Mouse (Mus musculus) lung, embryonic 16.5 days (tissue): ENCODE results near the gene Drd1. TPM values are rescaled to one million over a fixed set of nuclear protein-coding genes. Genes with fewer than 3 reads are reported as not detected.

ENCODE experiments used
- ATAC-seq: fragments of 200-750 bp; cut with Nextera tagmentation; 2 replicates; pipeline ENCODE4 v1.8.0; 2017; ENCODE audit warnings: low read depth, mild to moderate bottlenecking, moderate library complexity
- H3K27ac ChIP-seq: fragments of 300-500 bp; sonication (generic); 2 replicates; pipeline ENCODE4 v1.5.1; 2014; ENCODE audit warnings: mild to moderate bottlenecking, control low read depth, low read length
- H3K27me3 ChIP-seq: fragments of 300-500 bp; sonication (generic); 2 replicates; pipeline ENCODE4 v1.6.1; 2014; ENCODE audit warnings: low read depth, low read length, mixed read lengths; ENCODE audit not compliant: control insufficient read depth, insufficient read depth
- H3K36me3 ChIP-seq: fragments of 300-500 bp; sonication (generic); 2 replicates; pipeline ENCODE4 v1.6.1; 2014; ENCODE audit warnings: low read length; ENCODE audit not compliant: control insufficient read depth, insufficient read depth
- H3K4me1 ChIP-seq: fragments of 300-500 bp; sonication (generic); replicated peaks from 2 replicates; pipeline ENCODE4 v1.6.1; 2014; ENCODE audit warnings: low read length, mixed read lengths; ENCODE audit not compliant: control insufficient read depth, insufficient read depth
- H3K4me2 ChIP-seq: fragments of 300-500 bp; sonication (generic); 2 replicates; pipeline ENCODE4 v1.6.1; 2014; ENCODE audit warnings: low read depth, low read length, control low read depth
- H3K4me3 ChIP-seq: fragments of 300-500 bp; sonication (generic); 2 replicates; pipeline ENCODE4 v1.5.1; 2014; ENCODE audit warnings: mild to moderate bottlenecking, low read length, control low read depth
- H3K9ac ChIP-seq: fragments of 300-500 bp; sonication (generic); 2 replicates; pipeline ENCODE4 v1.6.1; 2014; ENCODE audit warnings: low read length, control low read depth
- H3K9me3 ChIP-seq: fragments of 300-500 bp; sonication (generic); 2 replicates; pipeline ENCODE4 v1.6.1; 2016; ENCODE audit warnings: low read length; ENCODE audit not compliant: control insufficient read depth
- WGBS: fragments of 180-500 bp; shearing (Covaris S2); extraction: QIAGEN DNeasy Blood & Tissue Kit; methylation state at CpG from one replicate; pipeline ENCODE4 v1.1.7; 2014; 5-methylcytosine and 5-hydroxymethylcytosine counted together
- polyA plus RNA-seq: library from polyadenylated mRNA; unstranded; fragments of >200 nt; fragmentation: Nextera tagmentation; extraction: Ambion mirVana; gene quantifications from 2 replicates; pipeline ENCODE4 v1.2.1, GENCODE M21; 2015

Gene Drd1
- polyA plus RNA-seq, 1 experiment from 2014 or later = 0.99 TPM

DNA sequence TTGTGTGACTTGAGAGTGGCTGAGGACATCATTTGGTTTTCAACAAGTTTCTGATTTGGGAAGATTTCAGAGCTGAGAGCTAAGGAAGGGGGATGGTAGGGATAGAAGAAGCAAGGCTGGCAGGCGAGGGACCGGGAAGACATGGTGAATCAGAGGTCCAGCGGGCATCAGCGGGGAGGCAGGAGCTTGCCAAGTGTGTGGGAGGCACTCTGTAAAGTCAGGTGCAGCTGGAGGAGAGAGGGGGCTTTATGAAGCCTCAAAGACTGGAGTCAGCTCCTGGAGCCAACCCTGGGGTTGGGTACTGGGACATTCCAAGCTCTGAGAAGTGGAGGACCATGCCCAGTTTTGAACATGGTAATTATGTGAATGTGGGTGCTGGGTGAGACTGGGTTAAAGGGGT, 38.8 kb upstream of the Drd1 start:
- ATAC-seq = no peak
- peaks cover 34% of the 10 kb centered on the region for H3K36me3 ChIP-seq
- H3K27me3 ChIP-seq = no peaks in the 10 kb centered on the region
- H3K9me3 ChIP-seq = no peaks in the 10 kb centered on the region
- 92% methylated on average over 4 of the region's 4 CpGs for WGBS
- H3K4me3 ChIP-seq = no peak overlapping the region
- no peak overlapping the region for H3K4me2 ChIP-seq
- H3K27ac ChIP-seq = no peak overlapping the region
- H3K9ac ChIP-seq = no peak overlapping the region
- no peaks in the 10 kb centered on the region for H3K4me1 ChIP-seq

DNA sequence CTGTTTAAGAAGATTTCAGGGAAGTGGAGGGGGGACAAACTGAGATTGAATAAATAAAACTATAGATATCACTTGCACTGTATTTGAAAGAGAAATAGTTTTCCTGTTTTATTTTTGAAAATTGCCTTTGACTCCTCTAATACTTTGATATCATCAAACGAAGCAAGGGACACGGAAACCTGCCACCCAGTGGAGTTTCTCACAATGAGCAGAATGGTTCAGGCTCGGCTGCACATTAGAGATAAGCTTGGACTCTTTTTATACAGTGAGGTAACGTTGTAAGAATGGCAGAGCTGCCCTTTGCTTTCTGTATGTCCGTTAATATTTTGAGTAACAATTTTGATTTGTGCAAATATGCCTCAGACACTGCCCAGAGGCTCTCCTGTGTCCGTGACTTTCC, 36.2 kb upstream of the Drd1 start:
- Histone ChIP-seq H3K4me1 (no peaks in the 10 kb centered on the region), H3K27me3 (no peaks in the 10 kb centered on the region), H3K36me3 (peaks cover 42% of the 10 kb centered on the region), H3K9ac (no peak overlapping the region), H3K27ac (no peak overlapping the region), H3K9me3 (no peaks in the 10 kb centered on the region), H3K4me3 (no peak overlapping the region), H3K4me2 (no peak overlapping the region)
- 76% methylated on average over 6 of the region's 6 CpGs for WGBS
- ATAC-seq = no peak

DNA sequence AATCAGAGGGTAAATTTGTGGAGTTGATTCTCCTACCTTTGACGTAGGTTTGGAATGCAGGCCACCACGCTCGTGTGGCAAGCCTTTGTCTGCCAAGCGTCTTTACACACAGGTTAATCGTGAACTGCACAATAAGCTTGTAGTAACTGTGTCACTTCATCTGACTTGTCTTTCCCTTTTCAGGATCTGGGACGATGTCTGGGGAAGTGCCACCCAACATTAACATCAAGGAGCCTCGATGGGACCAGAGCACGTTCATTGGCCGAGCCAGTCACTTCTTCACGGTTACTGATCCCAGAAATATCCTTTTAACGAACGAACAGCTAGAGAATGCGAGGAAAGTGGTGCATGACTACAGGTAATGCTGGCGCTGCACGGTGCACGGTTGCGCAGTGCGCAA, 29.8 kb upstream of the Drd1 start:
- H3K27ac ChIP-seq = no peak overlapping the region
- no peak overlapping the region for H3K4me2 ChIP-seq
- H3K9me3 ChIP-seq = no peaks in the 10 kb centered on the region
- no peak overlapping the region for H3K9ac ChIP-seq
- H3K36me3 ChIP-seq = peaks cover 25% of the 10 kb centered on the region
- peaks cover under 1% of the 10 kb centered on the region; the same call in 1 of the 2 replicates for H3K4me1 ChIP-seq
- no peak overlapping the region for H3K4me3 ChIP-seq
- no peaks in the 10 kb centered on the region for H3K27me3 ChIP-seq
- ATAC-seq = no peak
- 89% methylated on average over 18 of the region's 18 CpGs for WGBS

DNA sequence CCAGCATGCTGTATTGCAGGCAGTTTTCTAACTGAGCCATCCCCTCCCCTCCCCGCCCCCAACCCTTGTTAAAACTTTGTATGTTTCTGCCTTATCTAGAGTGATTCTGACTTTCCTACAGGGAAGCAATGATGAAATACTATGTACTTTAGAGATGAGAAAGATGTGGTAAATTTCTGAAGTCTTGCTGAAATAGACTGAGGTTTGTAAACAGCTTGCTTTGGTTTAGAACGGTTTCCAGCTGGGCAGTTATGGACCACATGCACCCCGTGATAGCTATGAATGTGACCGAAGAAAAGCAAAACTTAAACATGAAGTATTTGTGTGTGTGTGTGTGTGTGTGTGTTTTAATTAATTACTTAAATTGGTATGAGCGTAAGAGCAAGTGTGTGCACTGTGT, 29.3 kb upstream of the Drd1 start:
- Histone ChIP-seq H3K4me2 (no peak overlapping the region), H3K27me3 (no peaks in the 10 kb centered on the region), H3K9ac (no peak overlapping the region), H3K36me3 (peaks cover 24% of the 10 kb centered on the region), H3K4me1 (peaks cover 3% of the 10 kb centered on the region; the same call in 1 of the 2 replicates), H3K4me3 (no peak overlapping the region), H3K27ac (no peak overlapping the region), H3K9me3 (no peaks in the 10 kb centered on the region)
- ATAC-seq = peak; percentile 58
- WGBS = 58% methylated on average over 5 of the region's 5 CpGs

DNA sequence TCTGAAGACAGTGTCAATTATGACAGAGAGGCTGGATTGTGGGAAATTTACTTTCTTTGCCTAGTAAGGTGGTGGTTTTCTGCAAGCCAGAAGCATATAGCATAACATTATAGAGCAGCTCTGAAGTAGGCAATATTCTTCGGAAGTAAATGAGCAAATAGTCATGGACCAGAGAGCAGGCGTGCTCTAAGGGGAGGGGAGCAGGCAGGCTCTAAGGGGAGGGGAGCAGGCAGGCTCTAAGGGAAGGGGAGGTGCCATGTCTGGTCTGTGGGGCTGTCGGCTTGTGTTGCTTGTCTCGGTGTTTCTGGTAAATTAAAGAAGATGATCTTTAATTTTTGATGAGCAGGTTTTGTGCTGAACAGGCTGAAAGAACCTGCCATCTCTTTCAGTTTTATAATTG, 28.7 kb upstream of the Drd1 start:
- Histone ChIP-seq H3K9me3 (no peaks in the 10 kb centered on the region), H3K4me2 (no peak overlapping the region), H3K36me3 (peaks cover 22% of the 10 kb centered on the region), H3K27me3 (no peaks in the 10 kb centered on the region), H3K4me1 (peaks cover 3% of the 10 kb centered on the region; the same call in 1 of the 2 replicates), H3K4me3 (no peak overlapping the region), H3K27ac (no peak overlapping the region), H3K9ac (no peak overlapping the region)
- no peak for ATAC-seq
- 39% methylated on average over 4 of the region's 4 CpGs for WGBS

DNA sequence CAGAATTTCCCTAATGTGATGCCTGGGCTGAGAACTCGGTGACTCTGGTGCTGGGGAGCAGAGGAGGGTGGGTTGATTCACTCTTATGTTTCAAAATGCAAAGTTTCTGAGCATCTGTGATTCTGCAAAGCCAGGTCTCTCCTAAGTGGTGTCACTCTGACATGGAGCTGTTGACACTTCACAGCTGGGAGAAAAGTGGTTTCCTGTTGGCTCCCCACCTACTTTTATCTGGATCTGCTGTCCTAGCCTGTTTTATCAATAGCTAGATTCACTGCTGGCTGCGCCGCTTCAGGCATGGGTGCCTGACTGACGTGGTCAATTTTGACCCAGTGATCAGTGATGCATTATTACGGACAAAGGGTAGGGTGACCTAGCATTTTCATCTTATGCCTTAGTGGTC, 27.4 kb upstream of the Drd1 start:
- no peaks in the 10 kb centered on the region for H3K27me3 ChIP-seq
- no peak overlapping the region for H3K4me2 ChIP-seq
- no peak overlapping the region for H3K9ac ChIP-seq
- H3K4me1 ChIP-seq = peaks cover 5% of the 10 kb centered on the region; the same call in 1 of the 2 replicates
- peaks cover 14% of the 10 kb centered on the region for H3K36me3 ChIP-seq
- no peak overlapping the region for H3K4me3 ChIP-seq
- WGBS = 61% methylated on average over 5 of the region's 5 CpGs
- H3K9me3 ChIP-seq = no peaks in the 10 kb centered on the region
- ATAC-seq = no peak
- H3K27ac ChIP-seq = no peak overlapping the region

DNA sequence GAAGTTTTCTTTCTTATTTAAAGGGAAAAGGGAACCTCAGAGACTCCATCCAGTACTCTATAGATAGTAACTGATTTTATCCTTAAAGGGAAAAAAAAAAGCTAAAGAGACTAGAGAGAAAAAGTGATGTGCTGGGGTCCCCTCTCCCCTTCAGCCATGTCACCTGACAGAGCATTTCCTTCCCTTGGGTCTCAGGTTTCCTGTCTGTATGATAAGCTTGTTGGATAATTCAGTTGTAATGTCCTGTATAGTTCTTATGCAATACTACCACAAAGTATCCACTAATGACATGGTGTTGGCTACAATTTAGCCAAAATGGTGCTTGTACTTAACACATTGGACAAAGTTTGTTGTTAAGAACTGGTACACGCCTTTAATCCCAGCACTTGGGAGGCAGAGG, 25.3 kb upstream of the Drd1 start:
- H3K4me3 ChIP-seq = no peak overlapping the region
- H3K4me2 ChIP-seq = no peak overlapping the region
- no peak for ATAC-seq
- H3K27me3 ChIP-seq = no peaks in the 10 kb centered on the region
- H3K36me3 ChIP-seq = peaks cover 3% of the 10 kb centered on the region
- no peaks in the 10 kb centered on the region for H3K9me3 ChIP-seq
- no peak overlapping the region for H3K9ac ChIP-seq
- H3K4me1 ChIP-seq = peaks cover 11% of the 10 kb centered on the region
- 90% methylated on average over 1 of the region's 1 CpGs for WGBS
- H3K27ac ChIP-seq = no peak overlapping the region

DNA sequence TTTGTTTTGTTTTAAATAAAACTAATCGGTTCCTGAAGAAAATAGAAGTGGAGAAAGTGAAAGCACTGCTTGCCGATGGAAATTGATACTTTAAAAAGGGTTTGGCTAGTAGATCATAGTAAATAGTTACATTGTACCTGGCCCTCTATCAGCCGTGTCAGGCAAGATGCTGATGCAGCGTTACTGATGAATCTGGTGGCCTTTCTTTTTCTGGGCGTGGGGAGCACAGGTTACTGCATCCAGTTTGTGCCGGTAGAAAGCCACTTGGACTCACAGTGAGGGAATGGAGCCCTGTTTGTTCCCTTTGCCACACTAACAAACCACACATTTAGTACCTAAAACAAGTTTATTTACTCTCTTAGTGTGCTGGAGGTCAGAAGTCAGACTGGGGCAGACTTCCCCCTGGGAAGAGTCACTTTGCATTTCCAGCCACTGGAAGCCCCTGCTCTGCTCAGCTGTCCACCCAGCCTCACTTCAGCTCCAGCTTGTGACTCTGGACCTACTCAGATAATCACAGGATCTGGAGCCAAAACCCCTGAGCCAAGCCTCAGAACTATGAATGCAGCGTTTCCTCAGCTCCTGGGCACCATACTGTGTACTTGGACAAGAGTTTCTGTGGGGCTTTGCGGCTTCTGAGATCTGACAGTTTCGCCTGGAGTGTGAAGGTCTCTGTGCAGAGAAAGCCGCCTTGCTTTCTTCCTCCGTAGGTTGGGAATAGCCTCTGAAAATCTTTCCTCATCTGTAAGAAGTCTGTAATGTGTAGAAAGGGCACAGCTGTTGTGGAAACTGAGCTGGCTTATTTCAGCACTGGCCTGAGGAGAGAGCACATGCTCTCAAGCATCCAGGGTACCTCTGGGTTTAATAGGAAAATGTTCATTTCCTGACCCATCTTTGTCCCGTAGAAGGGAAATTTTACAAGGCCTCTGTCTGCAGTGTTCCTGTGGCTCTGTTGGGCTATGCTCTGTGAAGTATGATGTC, 24.6 kb upstream of the Drd1 start:
- H3K27ac ChIP-seq = no peak overlapping the region
- no peaks in the 10 kb centered on the region for H3K9me3 ChIP-seq
- WGBS = 60% methylated on average over 12 of the region's 12 CpGs
- H3K27me3 ChIP-seq = no peaks in the 10 kb centered on the region
- H3K36me3 ChIP-seq = no peaks in the 10 kb centered on the region
- H3K4me3 ChIP-seq = no peak overlapping the region
- no peak for ATAC-seq
- H3K9ac ChIP-seq = no peak overlapping the region
- H3K4me2 ChIP-seq = no peak overlapping the region
- H3K4me1 ChIP-seq = peaks cover 11% of the 10 kb centered on the region

DNA sequence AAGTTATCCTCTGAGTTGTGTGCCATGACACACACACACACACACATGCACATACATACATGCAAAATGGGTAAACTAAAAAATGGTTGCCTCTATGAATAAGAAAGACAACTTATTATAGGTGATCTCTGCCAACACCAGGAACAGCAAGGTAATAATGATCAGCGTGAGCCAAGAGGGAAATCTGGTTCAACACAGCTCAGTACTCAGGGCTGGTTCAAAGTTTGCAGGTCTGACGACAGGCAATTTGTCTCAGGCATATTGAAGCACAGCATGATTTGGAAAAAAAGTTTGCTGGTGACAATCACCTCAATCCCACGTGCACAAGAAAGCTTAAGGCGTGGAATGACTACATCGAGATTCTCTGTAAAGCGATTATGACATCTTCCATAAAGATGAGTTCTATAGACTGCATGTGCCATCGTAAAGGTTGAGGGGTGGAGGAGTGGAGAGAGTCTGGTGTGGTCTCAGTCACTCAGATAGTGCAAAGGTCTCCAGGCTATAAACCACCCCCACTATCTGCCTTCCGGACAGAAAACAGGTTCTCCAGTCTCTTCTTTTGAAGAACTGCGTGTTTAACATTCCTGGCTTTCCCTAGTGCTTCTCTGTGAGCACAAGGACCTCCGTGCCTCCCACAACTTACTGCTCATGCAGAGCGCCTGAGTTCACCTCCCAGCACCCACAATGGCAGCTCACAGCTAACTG, 22.1 kb upstream of the Drd1 start:
- WGBS = 61% methylated on average over 11 of the region's 11 CpGs
- peaks cover 24% of the 10 kb centered on the region for H3K4me1 ChIP-seq
- H3K27ac ChIP-seq = no peak overlapping the region
- H3K27me3 ChIP-seq = no peaks in the 10 kb centered on the region
- H3K36me3 ChIP-seq = no peaks in the 10 kb centered on the region
- no peak overlapping the region for H3K9ac ChIP-seq
- no peaks in the 10 kb centered on the region for H3K9me3 ChIP-seq
- H3K4me2 ChIP-seq = no peak overlapping the region
- H3K4me3 ChIP-seq = no peak overlapping the region
- ATAC-seq = no peak
